Mouse (Mus musculus): ENCODE data around the gene Pde8a. TPM values are rescaled to one million over a fixed set of nuclear protein-coding genes. Genes with fewer than 3 reads are reported as not detected.

Pde8a gene
- polyA plus RNA-seq, 1 experiment from 2014 or later: 2.5 TPM

GRCm38 (mm10) chr7:81326859-81327258 is 113.5 kb downstream of the Pde8a start:
- no peaks in the 10 kb centered on the region for H3K9me3 ChIP-seq (replicated peaks; ENCODE audit: control insufficient read depth, low read length)
- H3K36me3 ChIP-seq (ENCODE audit: control insufficient read depth, insufficient read depth): no peaks in the 10 kb centered on the region; the same call in 1 of the 2 replicates
- H3K27ac ChIP-seq (ENCODE audit: low read length): no peak overlapping the region
- H3K9ac ChIP-seq (ENCODE audit: low read length): no peak overlapping the region
- WGBS: 74% methylated on average over 6 of the region's 6 CpGs
- H3K4me3 ChIP-seq (ENCODE audit: low read length): no peak overlapping the region
- no peaks in the 10 kb centered on the region for H3K27me3 ChIP-seq (ENCODE audit: control insufficient read depth, insufficient read depth, low read length)
- no peak overlapping the region for H3K4me2 ChIP-seq (ENCODE audit: low read depth, low read length)
- ATAC-seq (replicated peaks; ENCODE audit: extremely low read depth, insufficient read depth, low FRiP score): no peak
- H3K4me1 ChIP-seq (ENCODE audit: control insufficient read depth, insufficient read depth, low read length): peaks cover 4% of the 10 kb centered on the region

GRCm38 (mm10) chr7:81327661-81328060 is 114.3 kb downstream of the Pde8a start:
- Histone ChIP-seq H3K27me3 (ENCODE audit: control insufficient read depth, insufficient read depth, low read length) (no peaks in the 10 kb centered on the region), H3K9me3 (replicated peaks; ENCODE audit: control insufficient read depth, low read length) (no peaks in the 10 kb centered on the region), H3K27ac (ENCODE audit: low read length) (no peak overlapping the region), H3K36me3 (ENCODE audit: control insufficient read depth, insufficient read depth) (peaks cover 1% of the 10 kb centered on the region; the same call in 1 of the 2 replicates), H3K4me1 (ENCODE audit: control insufficient read depth, insufficient read depth, low read length) (peaks cover 4% of the 10 kb centered on the region), H3K4me3 (ENCODE audit: low read length) (no peak overlapping the region), H3K9ac (ENCODE audit: low read length) (no peak overlapping the region), H3K4me2 (ENCODE audit: low read depth, low read length) (no peak overlapping the region)
- ATAC-seq (replicated peaks; ENCODE audit: extremely low read depth, insufficient read depth, low FRiP score): no peak
- 78% methylated on average over 10 of the region's 10 CpGs for WGBS

- H3K9ac ChIP-seq (ENCODE audit: low read length): no peak overlapping the region; the same call in 1 of the 2 replicates
- H3K36me3 ChIP-seq (ENCODE audit: control insufficient read depth, insufficient read depth): peaks cover 12% of the 10 kb centered on the region
- H3K4me3 ChIP-seq (ENCODE audit: low read length): no peak overlapping the region
- WGBS: 33% methylated on average over 3 of the region's 3 CpGs
- H3K4me2 ChIP-seq (ENCODE audit: low read depth, low read length): no peak overlapping the region
- H3K27ac ChIP-seq (ENCODE audit: low read length): peak overlapping the region; percentile 23; the same call in 1 of the 2 replicates
- no peaks in the 10 kb centered on the region for H3K9me3 ChIP-seq (replicated peaks; ENCODE audit: control insufficient read depth, low read length)
- H3K27me3 ChIP-seq (ENCODE audit: control insufficient read depth, insufficient read depth, low read length): no peaks in the 10 kb centered on the region
- peaks cover 4% of the 10 kb centered on the region for H3K4me1 ChIP-seq (ENCODE audit: control insufficient read depth, insufficient read depth, low read length)
- ATAC-seq (replicated peaks; ENCODE audit: extremely low read depth, insufficient read depth, low FRiP score): no peak
Measured at GRCm38 (mm10) chr7:81330767-81331166, 117.4 kb downstream of the Pde8a start.

- WGBS: 77% methylated on average over 7 of the region's 7 CpGs
- Histone ChIP-seq H3K36me3 (ENCODE audit: control insufficient read depth, insufficient read depth) (peaks cover 14% of the 10 kb centered on the region), H3K27me3 (ENCODE audit: control insufficient read depth, insufficient read depth, low read length) (no peaks in the 10 kb centered on the region), H3K27ac (ENCODE audit: low read length) (no peak overlapping the region), H3K4me3 (ENCODE audit: low read length) (no peak overlapping the region), H3K4me2 (ENCODE audit: low read depth, low read length) (no peak overlapping the region), H3K9me3 (replicated peaks; ENCODE audit: control insufficient read depth, low read length) (no peaks in the 10 kb centered on the region), H3K9ac (ENCODE audit: low read length) (no peak overlapping the region), H3K4me1 (ENCODE audit: control insufficient read depth, insufficient read depth, low read length) (peaks cover 6% of the 10 kb centered on the region)
- ATAC-seq (replicated peaks; ENCODE audit: extremely low read depth, insufficient read depth, low FRiP score): no peak
Measured at GRCm38 (mm10) chr7:81331851-81332250, 118.5 kb downstream of the Pde8a start.

GRCm38 (mm10) chr7:81335705-81336431 is 122.5 kb downstream of the Pde8a start:
- Histone ChIP-seq H3K36me3 (ENCODE audit: control insufficient read depth, insufficient read depth) (peaks cover 33% of the 10 kb centered on the region), H3K9ac (ENCODE audit: low read length) (no peak overlapping the region)

GRCm38 (mm10) chr7:81336432-81336786 is 123.0 kb downstream of the Pde8a start:
- H3K4me1 ChIP-seq (ENCODE audit: control insufficient read depth, insufficient read depth, low read length): peaks cover 3% of the 10 kb centered on the region; the same call in 1 of the 2 replicates
- no peak for ATAC-seq (replicated peaks; ENCODE audit: extremely low read depth, insufficient read depth, low FRiP score)
- H3K4me2 ChIP-seq (ENCODE audit: low read depth, low read length): no peak overlapping the region
- H3K9me3 ChIP-seq (replicated peaks; ENCODE audit: control insufficient read depth, low read length): no peaks in the 10 kb centered on the region
- H3K27ac ChIP-seq (ENCODE audit: low read length): peak overlapping the region; percentile 61
- 46% methylated on average over 8 of the region's 8 CpGs for WGBS
- no peaks in the 10 kb centered on the region for H3K27me3 ChIP-seq (ENCODE audit: control insufficient read depth, insufficient read depth, low read length)
- peaks cover 33% of the 10 kb centered on the region for H3K36me3 ChIP-seq (ENCODE audit: control insufficient read depth, insufficient read depth)
- no peak overlapping the region for H3K4me3 ChIP-seq (ENCODE audit: low read length)
- H3K9ac ChIP-seq (ENCODE audit: low read length): no peak overlapping the region

More at GRCm38 (mm10) chr7:81335705-81336431, 122.5 kb downstream of the Pde8a start:
- peaks cover 6% of the 10 kb centered on the region for H3K4me1 ChIP-seq (ENCODE audit: control insufficient read depth, insufficient read depth, low read length)
- 62% methylated on average over 18 of the region's 18 CpGs for WGBS
- no peak overlapping the region for H3K4me3 ChIP-seq (ENCODE audit: low read length)
- no peaks in the 10 kb centered on the region for H3K9me3 ChIP-seq (replicated peaks; ENCODE audit: control insufficient read depth, low read length)
- H3K4me2 ChIP-seq (ENCODE audit: low read depth, low read length): 0 out of 2 replicates have a peak overlapping the region, but pooled peaks have one; percentile 1
- H3K27me3 ChIP-seq (ENCODE audit: control insufficient read depth, insufficient read depth, low read length): no peaks in the 10 kb centered on the region
- ATAC-seq (replicated peaks; ENCODE audit: extremely low read depth, insufficient read depth, low FRiP score): peak; percentile 59
- peak overlapping the region; percentile 61 for H3K27ac ChIP-seq (ENCODE audit: low read length)

GRCm38 (mm10) chr7:81337785-81338521 is 124.6 kb downstream of the Pde8a start:
- Histone ChIP-seq H3K36me3 (ENCODE audit: control insufficient read depth, insufficient read depth) (peaks cover 41% of the 10 kb centered on the region), H3K27ac (ENCODE audit: low read length) (no peak overlapping the region), H3K9me3 (replicated peaks; ENCODE audit: control insufficient read depth, low read length) (no peaks in the 10 kb centered on the region), H3K27me3 (ENCODE audit: control insufficient read depth, insufficient read depth, low read length) (no peaks in the 10 kb centered on the region), H3K4me2 (ENCODE audit: low read depth, low read length) (no peak overlapping the region), H3K9ac (ENCODE audit: low read length) (no peak overlapping the region), H3K4me3 (ENCODE audit: low read length) (no peak overlapping the region), H3K4me1 (ENCODE audit: control insufficient read depth, insufficient read depth, low read length) (peaks cover 10% of the 10 kb centered on the region)
- ATAC-seq (replicated peaks; ENCODE audit: extremely low read depth, insufficient read depth, low FRiP score): no peak
- 89% methylated on average over 21 of the region's 21 CpGs for WGBS

- Histone ChIP-seq H3K36me3 (ENCODE audit: control insufficient read depth, insufficient read depth) (peaks cover 43% of the 10 kb centered on the region), H3K9me3 (replicated peaks; ENCODE audit: control insufficient read depth, low read length) (no peaks in the 10 kb centered on the region), H3K9ac (ENCODE audit: low read length) (no peak overlapping the region), H3K4me2 (ENCODE audit: low read depth, low read length) (no peak overlapping the region), H3K4me1 (ENCODE audit: control insufficient read depth, insufficient read depth, low read length) (peaks cover 16% of the 10 kb centered on the region), H3K27ac (ENCODE audit: low read length) (no peak overlapping the region), H3K27me3 (ENCODE audit: control insufficient read depth, insufficient read depth, low read length) (no peaks in the 10 kb centered on the region), H3K4me3 (ENCODE audit: low read length) (no peak overlapping the region)
- WGBS: 82% methylated on average over 3 of the region's 3 CpGs
- ATAC-seq (replicated peaks; ENCODE audit: extremely low read depth, insufficient read depth, low FRiP score): no peak
Measured at GRCm38 (mm10) chr7:81338522-81338873, 125.1 kb downstream of the Pde8a start.

GRCm38 (mm10) chr7:81339783-81340182 is 126.4 kb downstream of the Pde8a start:
- H3K9ac ChIP-seq (ENCODE audit: low read length): no peak overlapping the region
- H3K4me2 ChIP-seq (ENCODE audit: low read depth, low read length): no peak overlapping the region
- peaks cover 40% of the 10 kb centered on the region for H3K36me3 ChIP-seq (ENCODE audit: control insufficient read depth, insufficient read depth)
- H3K27ac ChIP-seq (ENCODE audit: low read length): no peak overlapping the region
- ATAC-seq (replicated peaks; ENCODE audit: extremely low read depth, insufficient read depth, low FRiP score): no peak
- H3K4me3 ChIP-seq (ENCODE audit: low read length): no peak overlapping the region
- no peaks in the 10 kb centered on the region for H3K9me3 ChIP-seq (replicated peaks; ENCODE audit: control insufficient read depth, low read length)
- no peaks in the 10 kb centered on the region for H3K27me3 ChIP-seq (ENCODE audit: control insufficient read depth, insufficient read depth, low read length)
- WGBS: 82% methylated on average over 4 of the region's 4 CpGs
- H3K4me1 ChIP-seq (ENCODE audit: control insufficient read depth, insufficient read depth, low read length): peaks cover 21% of the 10 kb centered on the region
